Mouse (Mus musculus): ENCODE measurements around the gene Fance.
A peak's percentile ranks its signal among the peaks of the same experiment; 100 is the strongest.

DNA sequence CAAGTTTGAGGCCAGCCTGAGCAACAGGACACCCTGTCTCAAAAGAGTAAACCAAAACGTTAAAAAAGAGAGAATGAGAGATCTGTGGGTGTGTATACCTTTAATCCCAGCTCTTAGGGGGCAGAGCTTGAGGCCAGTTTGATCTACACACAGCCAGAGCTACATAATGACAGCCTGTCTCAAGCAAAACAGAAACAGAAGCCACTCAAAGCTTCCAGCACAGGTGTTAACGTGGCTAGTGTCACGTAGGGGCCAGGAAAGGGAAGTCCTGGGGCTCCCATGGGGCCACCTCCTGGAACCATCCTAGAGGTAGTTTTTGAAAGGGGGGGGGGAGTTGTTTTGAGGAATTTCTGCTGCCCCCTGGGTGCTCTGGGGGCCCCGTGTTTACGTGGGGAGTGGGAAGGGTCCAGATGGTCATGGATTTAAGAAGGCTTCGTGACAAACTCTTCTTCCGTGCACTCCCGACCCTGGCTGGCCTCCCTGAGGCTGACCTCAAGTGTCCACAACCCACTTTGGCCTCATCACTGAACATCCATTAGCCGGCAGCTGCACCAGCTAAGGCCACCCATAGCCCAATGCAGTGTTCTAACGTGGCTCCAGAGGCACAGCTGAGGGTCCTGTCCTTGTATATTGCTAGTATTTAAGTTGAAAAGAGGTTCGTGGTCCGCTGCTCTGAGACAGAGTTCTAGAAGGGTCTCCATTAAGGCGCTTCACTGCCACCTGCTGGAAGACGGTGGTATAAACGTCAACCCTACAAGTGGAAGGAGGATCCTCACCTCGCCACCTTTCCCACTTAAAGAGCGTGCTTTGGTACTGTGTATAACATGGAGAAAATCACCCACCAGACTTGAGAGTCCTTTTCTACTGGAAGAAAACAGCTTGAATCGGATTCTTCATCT, 4.8 kb upstream of the Fance start:
- TF ChIP-seq CTCF (IDR thresholded peaks at IDR 0.05; ENCODE audit: extremely low read depth, insufficient read depth, low read length) (peak; percentile 96), POLR2A (IDR thresholded peaks at IDR 0.05; ENCODE audit: extremely low read depth, insufficient read depth, low read length) (no peak)
